Mouse (Mus musculus): ENCODE measurements around the gene Wipi2. TPM values are rescaled to one million over a fixed set of nuclear protein-coding genes. Genes with fewer than 3 reads are reported as not detected.
A peak's percentile ranks its signal among the peaks of the same experiment; 100 is the strongest.

The Wipi2 gene
- polyA plus RNA-seq, 1 experiment = not detected

DNA sequence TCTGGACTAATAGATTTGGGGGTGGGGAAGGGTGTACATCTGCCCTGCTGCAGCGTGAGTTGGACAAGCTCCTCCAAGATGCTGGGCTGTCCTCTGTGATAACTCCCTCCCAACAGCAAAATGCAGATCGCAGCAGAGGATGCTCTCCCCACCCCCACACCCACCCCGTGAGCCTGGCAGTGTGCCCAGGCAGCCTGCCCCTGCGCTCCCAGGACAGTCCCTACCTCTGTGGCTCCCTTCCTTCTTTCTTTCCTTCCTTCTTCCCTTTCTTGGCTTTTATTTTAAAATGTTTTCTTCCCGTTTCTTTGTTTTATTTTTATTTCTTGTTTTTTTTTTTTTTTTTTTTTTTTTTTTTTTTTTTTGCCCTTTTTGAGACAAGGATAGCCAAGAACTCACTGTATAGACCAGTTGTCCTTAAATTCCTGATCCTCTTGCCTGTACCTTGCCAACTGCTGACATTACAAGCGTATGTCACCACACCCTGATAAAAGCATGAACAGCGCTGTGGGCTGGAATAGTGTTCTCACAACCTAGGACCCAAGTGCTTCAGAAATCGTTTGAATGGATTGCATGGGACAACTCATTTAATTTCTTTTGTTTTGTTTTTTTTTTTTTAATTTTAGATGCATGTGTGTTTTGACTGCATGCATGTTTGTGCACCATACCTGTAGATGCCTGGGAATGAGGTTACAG, 66.4 kb downstream of the Wipi2 start:
- H3K27ac ChIP-seq (ENCODE audit: insufficient read depth, low read depth, low read length) = no peak overlapping the region

DNA sequence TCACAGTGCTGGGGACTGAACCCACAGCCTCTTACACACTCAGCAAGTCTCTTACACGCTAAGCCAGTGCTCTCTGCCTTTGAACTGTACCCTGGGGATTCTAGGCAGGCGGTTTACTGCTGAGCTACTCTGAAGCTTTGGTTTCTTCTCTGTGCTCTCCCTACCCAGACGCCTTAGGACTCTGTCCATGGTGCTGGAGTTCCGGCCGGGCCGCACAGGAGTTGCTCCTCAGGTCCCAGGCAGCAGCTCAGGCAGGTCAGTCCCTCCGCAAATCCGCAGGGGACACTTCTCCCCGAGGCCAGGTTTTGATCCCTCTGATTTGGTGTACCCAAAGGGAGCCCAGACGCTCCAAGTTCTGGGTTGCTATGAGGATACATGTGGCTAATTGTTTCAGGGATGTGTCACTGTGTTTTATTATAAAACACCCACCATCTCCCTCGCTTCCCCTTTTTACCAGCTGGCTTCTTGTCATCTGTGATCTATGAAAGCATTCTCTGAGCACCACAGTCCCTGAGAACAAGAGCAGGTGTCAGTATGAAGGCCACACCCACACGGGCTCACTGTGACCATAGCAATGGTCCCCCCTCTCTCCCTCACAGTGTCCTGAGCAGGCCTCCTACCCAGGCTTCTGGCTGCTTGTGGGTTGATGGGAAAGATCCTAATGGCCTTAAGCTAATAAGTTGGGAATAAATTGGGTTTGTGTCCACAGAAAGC, 67.3 kb downstream of the Wipi2 start:
- 42% methylated on average over 12 of the region's 12 CpGs for WGBS
- Histone ChIP-seq H3K4me1 (ENCODE audit: control insufficient read depth, insufficient read depth, low read length) (peaks cover 30% of the 10 kb centered on the region), H3K27ac (ENCODE audit: insufficient read depth, low read depth, low read length) (no peak overlapping the region), H3K4me3 (ENCODE audit: insufficient read depth, low read depth, low read length) (no peak overlapping the region)
- TF ChIP-seq CTCF (IDR thresholded peaks at IDR 0.05; ENCODE audit: insufficient read depth, low read depth, low read length) (no peak), POLR2A (IDR thresholded peaks at IDR 0.05; ENCODE audit: insufficient read depth, low read depth, low read length) (no peak)

More for the DNA sequence above, 66.4 kb downstream of the Wipi2 start:
- WGBS = 33% methylated on average over 8 of the region's 8 CpGs
- peaks cover 30% of the 10 kb centered on the region for H3K4me1 ChIP-seq (ENCODE audit: control insufficient read depth, insufficient read depth, low read length)
- TF ChIP-seq CTCF (IDR thresholded peaks at IDR 0.05; ENCODE audit: insufficient read depth, low read depth, low read length) = no peak
- no peak for TF ChIP-seq POLR2A (IDR thresholded peaks at IDR 0.05; ENCODE audit: insufficient read depth, low read depth, low read length)
- H3K4me3 ChIP-seq (ENCODE audit: insufficient read depth, low read depth, low read length) = no peak overlapping the region

DNA sequence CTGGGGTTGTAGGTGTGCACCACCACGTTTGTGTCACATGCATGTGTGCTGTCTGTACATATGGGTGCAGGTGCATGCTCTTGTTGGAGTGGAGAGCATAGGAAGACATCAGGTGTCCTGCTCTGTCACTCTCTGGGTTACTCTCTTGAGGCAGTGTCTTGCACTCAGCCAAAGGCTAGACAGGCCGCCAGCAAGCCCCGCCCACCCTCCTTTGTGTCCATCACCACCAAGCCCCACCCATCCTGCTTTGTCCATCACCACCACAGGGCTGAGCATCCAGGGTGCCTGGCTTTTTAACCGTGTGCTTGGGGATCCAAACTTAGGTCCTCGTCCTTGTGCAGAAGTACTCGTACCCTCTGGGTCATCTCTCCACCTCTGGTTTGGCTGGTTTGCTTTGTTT, 68.8 kb downstream of the Wipi2 start:
- no peak for TF ChIP-seq POLR2A (IDR thresholded peaks at IDR 0.05; ENCODE audit: insufficient read depth, low read depth, low read length)
- TF ChIP-seq CTCF (IDR thresholded peaks at IDR 0.05; ENCODE audit: insufficient read depth, low read depth, low read length) = no peak
- 50% methylated on average over 6 of the region's 6 CpGs for WGBS
- Histone ChIP-seq H3K27ac (ENCODE audit: insufficient read depth, low read depth, low read length) (no peak overlapping the region), H3K4me1 (ENCODE audit: control insufficient read depth, insufficient read depth, low read length) (peaks cover 33% of the 10 kb centered on the region), H3K4me3 (ENCODE audit: insufficient read depth, low read depth, low read length) (no peak overlapping the region)

DNA sequence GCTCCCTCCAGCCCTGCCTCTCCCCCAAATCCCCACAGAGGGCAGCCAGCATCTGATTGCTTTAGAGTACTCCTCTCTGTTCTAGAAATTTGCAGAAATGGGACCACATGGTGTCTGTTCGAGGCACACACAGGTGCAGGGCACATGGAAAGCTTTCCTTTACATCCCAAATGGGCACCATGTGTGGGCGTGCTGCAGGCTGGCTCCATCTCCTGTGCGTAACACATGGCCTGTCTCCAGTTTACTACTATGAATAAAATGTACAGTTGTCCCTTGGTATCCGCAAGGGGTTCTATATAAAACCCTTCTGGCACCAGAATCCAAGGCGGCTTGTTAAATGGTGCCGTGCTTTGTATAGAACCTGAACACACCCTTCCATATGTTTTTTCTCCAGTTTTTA, 69.4 kb downstream of the Wipi2 start:
- Histone ChIP-seq H3K4me3 (ENCODE audit: insufficient read depth, low read depth, low read length) (no peak overlapping the region), H3K27ac (ENCODE audit: insufficient read depth, low read depth, low read length) (no peak overlapping the region), H3K4me1 (ENCODE audit: control insufficient read depth, insufficient read depth, low read length) (peaks cover 39% of the 10 kb centered on the region)
- TF ChIP-seq POLR2A (IDR thresholded peaks at IDR 0.05; ENCODE audit: insufficient read depth, low read depth, low read length) = no peak
- TF ChIP-seq CTCF (IDR thresholded peaks at IDR 0.05; ENCODE audit: insufficient read depth, low read depth, low read length) = no peak
- 73% methylated on average over 6 of the region's 6 CpGs for WGBS

DNA sequence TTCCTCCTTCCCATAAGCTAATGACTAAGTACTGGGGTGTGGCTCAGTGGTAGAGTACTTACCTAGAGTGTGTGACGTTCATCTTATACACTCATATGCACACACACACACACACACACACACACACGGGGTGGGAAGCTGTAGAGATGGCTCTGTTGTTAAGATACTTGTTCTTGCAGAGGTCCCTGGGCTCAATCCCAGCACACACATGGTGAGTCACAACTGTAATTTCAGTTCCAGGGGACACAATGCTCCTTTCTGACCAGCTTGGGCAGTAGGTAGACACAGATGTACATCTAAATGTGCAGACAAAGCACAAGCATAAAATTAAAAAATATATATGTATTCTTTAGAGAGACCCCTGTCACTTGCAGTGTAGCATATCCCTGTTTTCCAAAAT, 70.2 kb downstream of the Wipi2 start:
- WGBS = 44% methylated on average over 2 of the region's 2 CpGs
- TF ChIP-seq POLR2A (IDR thresholded peaks at IDR 0.05; ENCODE audit: insufficient read depth, low read depth, low read length) = no peak
- no peak for TF ChIP-seq CTCF (IDR thresholded peaks at IDR 0.05; ENCODE audit: insufficient read depth, low read depth, low read length)
- Histone ChIP-seq H3K4me3 (ENCODE audit: insufficient read depth, low read depth, low read length) (no peak overlapping the region), H3K4me1 (ENCODE audit: control insufficient read depth, insufficient read depth, low read length) (peaks cover 39% of the 10 kb centered on the region), H3K27ac (ENCODE audit: insufficient read depth, low read depth, low read length) (no peak overlapping the region)

DNA sequence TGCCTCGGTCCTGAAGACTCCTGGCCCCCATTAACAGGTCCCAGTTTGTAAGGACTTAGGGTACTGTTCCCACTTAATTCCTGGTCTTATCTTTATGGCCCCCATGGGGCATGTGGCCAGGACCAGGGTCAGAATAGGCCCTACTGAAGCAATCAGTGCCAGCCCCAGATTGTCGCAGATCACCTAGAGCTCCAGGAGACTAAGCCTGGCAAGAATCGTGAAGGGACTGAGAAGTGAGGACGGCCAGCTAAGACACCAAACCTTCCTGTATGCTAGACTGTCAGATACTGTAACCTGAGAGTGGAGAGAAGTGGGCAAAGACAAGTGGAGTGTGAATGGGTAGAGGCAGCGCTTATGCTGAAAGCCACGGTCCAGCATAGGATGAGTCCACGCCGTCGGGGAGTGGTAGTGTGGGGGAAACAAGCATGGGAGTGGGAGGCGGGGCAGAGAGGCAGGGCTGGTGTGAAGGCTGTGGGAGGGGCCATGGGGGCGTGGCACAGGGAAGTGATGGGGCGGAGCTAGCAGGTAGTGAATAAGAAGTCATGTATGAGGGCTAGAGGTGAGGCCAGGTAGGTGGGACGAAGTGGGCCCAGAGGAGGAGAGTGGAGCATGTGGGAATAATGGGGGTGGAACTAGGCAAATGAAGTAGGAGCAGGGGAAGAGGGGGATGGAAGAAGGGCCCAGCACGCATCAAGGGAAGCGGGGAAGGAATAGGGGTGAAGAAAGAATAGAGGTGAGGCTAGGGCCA, 73.5 kb downstream of the Wipi2 start:
- 28% methylated on average over 15 of the region's 15 CpGs for WGBS

DNA sequence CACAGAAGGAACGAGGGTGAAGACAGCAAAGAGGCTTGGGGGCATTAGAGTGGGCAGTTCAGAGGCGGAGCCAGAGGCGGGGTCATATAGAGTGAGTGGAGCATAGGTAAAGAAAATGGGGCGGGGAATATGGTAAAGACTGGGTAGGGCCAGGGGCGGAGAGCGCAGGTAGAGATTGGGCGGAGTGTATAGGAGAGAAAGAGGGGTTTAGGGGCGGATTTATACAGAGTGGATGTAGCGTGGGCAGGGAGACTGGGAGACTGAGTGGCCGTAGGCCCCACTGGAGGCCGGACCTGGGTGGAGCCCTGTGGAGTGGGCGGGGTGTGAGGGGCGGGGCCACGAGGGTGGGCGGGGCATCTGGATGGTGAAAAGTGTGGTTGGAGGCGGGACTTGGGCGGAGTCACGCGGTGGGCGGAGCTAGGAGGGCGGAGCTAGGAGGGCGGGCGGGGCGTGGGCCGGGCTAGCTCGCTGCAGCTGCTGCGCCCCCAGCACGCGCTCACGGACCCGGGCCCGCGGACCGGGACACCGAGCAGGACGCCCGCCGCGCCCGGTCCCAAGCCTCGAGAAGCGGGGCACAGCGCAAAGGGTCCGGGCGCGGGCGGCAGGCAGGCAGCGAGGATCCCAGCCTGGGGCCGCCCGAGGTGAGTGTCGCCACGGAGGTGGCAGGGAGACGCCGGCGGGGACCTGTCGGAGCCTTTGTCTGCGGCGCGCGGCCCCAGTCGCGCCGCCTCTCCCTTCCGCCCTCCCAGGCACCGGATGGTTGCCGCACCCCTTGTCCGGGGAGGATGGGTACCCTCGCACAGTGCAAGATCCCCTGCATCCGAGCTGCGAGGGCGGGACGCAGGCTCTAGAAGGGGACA, 74.4 kb downstream of the Wipi2 start:
- TF ChIP-seq POLR2A (IDR thresholded peaks at IDR 0.05; ENCODE audit: insufficient read depth, low read depth, low read length) (no peak), CTCF (IDR thresholded peaks at IDR 0.05; ENCODE audit: insufficient read depth, low read depth, low read length) (no peak)
- Histone ChIP-seq H3K4me3 (ENCODE audit: insufficient read depth, low read depth, low read length) (peak overlapping the region; percentile 68), H3K27ac (ENCODE audit: insufficient read depth, low read depth, low read length) (no peak overlapping the region), H3K4me1 (ENCODE audit: control insufficient read depth, insufficient read depth, low read length) (peaks cover 23% of the 10 kb centered on the region)
- 1% methylated on average over 69 of the region's 72 CpGs for WGBS

More for the DNA sequence above, 73.5 kb downstream of the Wipi2 start:
- TF ChIP-seq CTCF (IDR thresholded peaks at IDR 0.05; ENCODE audit: insufficient read depth, low read depth, low read length) = no peak
- no peak for TF ChIP-seq POLR2A (IDR thresholded peaks at IDR 0.05; ENCODE audit: insufficient read depth, low read depth, low read length)
- Histone ChIP-seq H3K4me3 (ENCODE audit: insufficient read depth, low read depth, low read length) (0 out of 2 replicates have a peak overlapping the region, but pooled peaks have one; percentile 68), H3K27ac (ENCODE audit: insufficient read depth, low read depth, low read length) (no peak overlapping the region), H3K4me1 (ENCODE audit: control insufficient read depth, insufficient read depth, low read length) (peaks cover 25% of the 10 kb centered on the region)

DNA sequence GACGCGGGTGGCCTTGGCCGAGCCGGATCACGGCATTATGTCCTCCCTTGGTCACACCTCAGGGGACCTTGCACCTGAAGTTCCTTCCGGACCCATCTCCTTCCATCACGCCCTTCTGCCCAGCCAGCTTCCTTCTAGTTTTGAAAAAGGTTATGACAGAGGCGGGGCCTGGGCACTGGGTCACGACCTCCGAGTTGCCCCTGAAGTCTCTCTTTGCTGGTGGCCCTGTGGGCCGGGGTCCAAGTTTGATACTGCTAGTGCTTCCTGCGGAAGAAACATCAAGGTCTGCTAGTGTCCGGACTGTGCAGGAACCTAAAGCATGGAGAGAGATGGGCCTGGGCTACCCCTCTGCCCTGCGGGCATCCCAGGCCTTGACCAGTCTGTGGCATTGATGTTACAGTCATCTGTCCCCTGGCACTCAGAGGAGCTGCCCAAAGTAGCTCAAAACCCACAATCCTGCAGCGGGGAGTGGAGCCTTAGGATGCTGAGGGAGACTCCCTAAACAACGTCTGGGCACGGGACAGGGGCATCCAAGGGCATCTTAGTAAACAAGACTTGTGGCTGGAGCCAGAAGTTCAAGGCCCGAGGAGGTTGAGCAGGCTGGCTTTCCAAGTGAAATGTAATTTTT, 75.1 kb downstream of the Wipi2 start:
- no peak overlapping the region for H3K27ac ChIP-seq (ENCODE audit: insufficient read depth, low read depth, low read length)
- peak overlapping the region; percentile 68 for H3K4me3 ChIP-seq (ENCODE audit: insufficient read depth, low read depth, low read length)
- WGBS = 25% methylated on average over 18 of the region's 18 CpGs
- peaks cover 23% of the 10 kb centered on the region for H3K4me1 ChIP-seq (ENCODE audit: control insufficient read depth, insufficient read depth, low read length)
- no peak for TF ChIP-seq POLR2A (IDR thresholded peaks at IDR 0.05; ENCODE audit: insufficient read depth, low read depth, low read length)
- TF ChIP-seq CTCF (IDR thresholded peaks at IDR 0.05; ENCODE audit: insufficient read depth, low read depth, low read length) = no peak

All from olfactory bulb, adult 2 months (tissue).